Mouse (Mus musculus) hindbrain, embryonic 16.5 days (tissue): Measurements from ENCODE around the gene Klk9. TPM values are rescaled to one million over a fixed set of nuclear protein-coding genes. Genes with fewer than 3 reads are reported as not detected.

Experiments
- ATAC-seq: fragments of 200-750 bp; cut with Nextera tagmentation; 2 replicates; pipeline ENCODE4 v1.8.0; 2017; ENCODE audit warnings: moderate TSS enrichment, moderate library complexity
- H3K27ac ChIP-seq: fragments of 300-500 bp; sonication (generic); 2 replicates; pipeline ENCODE4 v1.5.1; 2014; ENCODE audit warnings: low read depth, mild to moderate bottlenecking, control low read depth, low read length, moderate library complexity
- H3K27me3 ChIP-seq: fragments of 300-500 bp; sonication (generic); replicated peaks from 2 replicates; pipeline ENCODE4 v1.6.1; 2014; ENCODE audit warnings: low read length; ENCODE audit not compliant: control insufficient read depth, insufficient read depth
- H3K36me3 ChIP-seq: fragments of 300-500 bp; sonication (generic); 2 replicates; pipeline ENCODE4 v1.6.1; 2014; ENCODE audit warnings: mild to moderate bottlenecking, low read length, moderate library complexity, mixed read lengths; ENCODE audit not compliant: control insufficient read depth, insufficient read depth
- H3K4me1 ChIP-seq: fragments of 300-500 bp; sonication (generic); 2 replicates; pipeline ENCODE4 v1.6.1; 2014; ENCODE audit warnings: low read depth, low read length; ENCODE audit not compliant: control insufficient read depth, insufficient read depth
- H3K4me2 ChIP-seq: fragments of 300-500 bp; sonication (generic); 2 replicates; pipeline ENCODE4 v1.6.1; 2014; ENCODE audit warnings: mild to moderate bottlenecking, low read length, control low read depth, moderate library complexity
- H3K4me3 ChIP-seq: fragments of 300-500 bp; sonication (generic); 2 replicates; pipeline ENCODE4 v1.5.1; 2014; ENCODE audit warnings: mild to moderate bottlenecking, low read length, control low read depth, moderate library complexity
- H3K9ac ChIP-seq: fragments of 300-500 bp; sonication (generic); 2 replicates; pipeline ENCODE4 v1.6.1; 2014; ENCODE audit warnings: low read depth, mild to moderate bottlenecking, control low read depth, low read length, moderate library complexity
- H3K9me3 ChIP-seq: fragments of 300-500 bp; sonication (generic); 2 replicates; pipeline ENCODE4 v1.6.1; 2014; ENCODE audit warnings: mild to moderate bottlenecking, low read length, moderate library complexity; ENCODE audit not compliant: control insufficient read depth
- WGBS: fragments of 180-500 bp; shearing (Covaris S2); extraction: QIAGEN DNeasy Blood & Tissue Kit; methylation state at CpG from one replicate; pipeline ENCODE4 v1.1.7; 2014; 5-methylcytosine and 5-hydroxymethylcytosine counted together
- polyA plus RNA-seq: library from polyadenylated mRNA; unstranded; fragments of >200 nt; fragmentation: Nextera tagmentation; extraction: Ambion mirVana; gene quantifications from 2 replicates; pipeline ENCODE4 v1.2.1, GENCODE M21; 2015

The Klk9 gene
- polyA plus RNA-seq, 1 experiment from 2014 or later, result 0.10 TPM

GRCm38 (mm10) chr7:43782275-43783265 lies 9.1 kb upstream of the Klk9 start:
- no peaks in the 10 kb centered on the region for H3K9me3 ChIP-seq
- H3K27ac ChIP-seq, result no peak overlapping the region
- peak overlapping the region; percentile 37 for H3K4me3 ChIP-seq
- H3K9ac ChIP-seq, result peak overlapping the region; percentile 65
- H3K36me3 ChIP-seq, result no peaks in the 10 kb centered on the region
- ATAC-seq, result peak; percentile 69
- H3K4me1 ChIP-seq, result peaks cover 5% of the 10 kb centered on the region; the same call in 1 of the 2 replicates
- peak overlapping the region; percentile 76 for H3K4me2 ChIP-seq
- 8% methylated on average over 36 of the region's 36 CpGs for WGBS
- H3K27me3 ChIP-seq, result no peaks in the 10 kb centered on the region

DNA sequence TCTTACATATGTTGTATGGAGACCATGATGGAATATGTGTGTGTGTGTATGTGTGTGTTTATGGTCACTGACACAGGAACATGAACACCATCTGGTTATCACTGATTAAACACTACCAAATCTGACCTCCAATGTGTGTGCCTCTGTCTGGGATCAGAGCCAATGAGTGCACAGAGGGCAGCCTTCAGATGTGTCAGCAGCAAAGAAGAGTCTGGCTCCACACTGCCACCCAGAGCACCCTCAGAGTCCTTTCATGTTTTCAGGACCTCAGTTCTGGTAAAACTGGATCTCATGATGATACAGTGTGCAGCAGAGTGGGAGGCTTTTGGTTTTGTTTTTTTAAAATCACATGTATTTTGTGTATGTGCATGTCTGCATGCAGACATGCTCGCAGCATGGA lies 6.4 kb upstream of the Klk9 start:
- H3K27me3 ChIP-seq, result no peaks in the 10 kb centered on the region
- 86% methylated on average over 1 of the region's 1 CpGs for WGBS
- no peak overlapping the region for H3K4me3 ChIP-seq
- H3K9ac ChIP-seq, result no peak overlapping the region
- H3K4me1 ChIP-seq, result peaks cover 5% of the 10 kb centered on the region; the same call in 1 of the 2 replicates
- no peaks in the 10 kb centered on the region for H3K9me3 ChIP-seq
- no peak for ATAC-seq
- H3K27ac ChIP-seq, result no peak overlapping the region
- H3K36me3 ChIP-seq, result no peaks in the 10 kb centered on the region
- no peak overlapping the region for H3K4me2 ChIP-seq

- ATAC-seq, result no peak
- Histone ChIP-seq H3K4me3 (no peak overlapping the region), H3K27me3 (no peaks in the 10 kb centered on the region), H3K36me3 (no peaks in the 10 kb centered on the region), H3K4me1 (no peaks in the 10 kb centered on the region), H3K9ac (no peak overlapping the region), H3K9me3 (no peaks in the 10 kb centered on the region), H3K4me2 (no peak overlapping the region), H3K27ac (no peak overlapping the region)
- 79% methylated on average over 3 of the region's 3 CpGs for WGBS
Observed at GRCm38 (mm10) chr7:43788096-43788495, 3.6 kb upstream of the Klk9 start.

- Histone ChIP-seq H3K4me2 (no peak overlapping the region), H3K9me3 (no peaks in the 10 kb centered on the region), H3K4me3 (no peak overlapping the region), H3K36me3 (no peaks in the 10 kb centered on the region), H3K4me1 (no peaks in the 10 kb centered on the region), H3K9ac (no peak overlapping the region), H3K27me3 (peaks cover 3% of the 10 kb centered on the region; the same call in 1 of the 2 replicates), H3K27ac (no peak overlapping the region)
- ATAC-seq, result no peak
- 74% methylated on average over 2 of the region's 2 CpGs for WGBS
Observed at GRCm38 (mm10) chr7:43789295-43789694, 2.4 kb upstream of the Klk9 start.

GRCm38 (mm10) chr7:43796355-43796754 lies 4.7 kb downstream of the Klk9 start:
- peak; percentile 55 for ATAC-seq

DNA sequence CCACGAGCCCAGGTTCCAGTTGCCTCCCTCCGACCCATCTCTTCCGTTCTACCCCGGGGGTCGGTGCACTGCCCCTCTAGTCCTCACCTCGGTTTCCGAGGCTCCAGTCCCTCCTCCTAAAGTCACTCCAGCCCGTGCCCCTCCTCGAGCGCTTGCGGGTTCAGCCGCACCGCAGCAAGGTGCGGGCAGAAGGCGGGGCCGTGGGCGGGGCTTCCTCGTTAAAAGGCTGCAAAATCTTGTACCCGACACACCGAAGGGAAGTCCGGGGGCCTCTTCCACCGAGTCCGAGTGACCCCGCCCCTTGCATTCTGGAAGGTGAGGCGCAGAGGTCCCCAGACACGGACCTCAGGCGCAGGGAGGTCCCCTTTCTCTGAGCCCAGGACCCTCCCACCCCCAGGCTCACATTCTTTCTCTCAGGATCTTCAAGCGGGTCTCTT lies 5.7 kb downstream of the Klk9 start, which contains the start of gene Klk8:
TSS of gene Klk8 (plus strand) at position 245 of the 437 bp plus-strand sequence.
- under 1% methylated on average over 25 of the region's 28 CpGs for WGBS
- H3K36me3 ChIP-seq, result no peaks in the 10 kb centered on the region

More at GRCm38 (mm10) chr7:43796355-43796754, 4.7 kb downstream of the Klk9 start:
- WGBS, result 7% methylated on average over 8 of the region's 8 CpGs
- H3K4me1 ChIP-seq, result peaks cover 9% of the 10 kb centered on the region; the same call in 1 of the 2 replicates
- peak overlapping the region; percentile 49 for H3K4me3 ChIP-seq
- H3K27ac ChIP-seq, result no peak overlapping the region
- peaks cover 10% of the 10 kb centered on the region for H3K27me3 ChIP-seq
- H3K36me3 ChIP-seq, result no peaks in the 10 kb centered on the region
- no peaks in the 10 kb centered on the region for H3K9me3 ChIP-seq
- H3K4me2 ChIP-seq, result peak overlapping the region; percentile 88
- H3K9ac ChIP-seq, result peak overlapping the region; percentile 55

DNA sequence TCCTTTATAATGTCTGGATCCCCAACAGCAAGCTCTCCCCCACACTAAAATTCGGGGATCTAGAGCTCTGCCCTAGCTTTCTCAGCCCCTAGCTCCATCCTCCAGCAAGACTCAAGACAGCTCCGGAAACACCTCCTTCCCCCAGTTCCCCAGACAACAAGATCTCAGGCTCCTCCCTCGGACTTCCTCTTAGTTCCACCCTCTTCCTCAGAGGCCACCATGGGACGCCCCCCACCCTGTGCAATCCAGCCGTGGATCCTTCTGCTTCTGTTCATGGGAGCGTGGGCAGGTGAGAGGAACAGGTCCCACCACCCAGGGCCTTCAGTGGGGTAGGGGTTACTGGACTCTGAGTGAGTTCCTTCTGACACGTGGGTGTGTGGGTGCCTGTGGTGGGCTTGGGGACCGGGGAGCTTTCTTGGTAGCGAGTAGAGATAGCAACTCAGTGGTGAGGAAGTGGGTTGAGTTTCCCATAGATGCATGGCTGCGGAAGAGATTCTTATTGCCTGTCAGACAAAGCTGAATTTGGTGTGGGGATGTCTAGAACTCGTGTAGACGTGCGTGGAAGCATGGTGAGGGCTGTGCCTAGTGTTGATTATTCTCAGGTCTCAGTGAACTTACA lies 6.3 kb downstream of the Klk9 start:
- H3K9ac ChIP-seq, result peak overlapping the region; percentile 55
- ATAC-seq, result peak; percentile 59
- peaks cover 9% of the 10 kb centered on the region; the same call in 1 of the 2 replicates for H3K4me1 ChIP-seq
- 44% methylated on average over 13 of the region's 13 CpGs for WGBS
- H3K4me3 ChIP-seq, result peak overlapping the region; percentile 49
- peak overlapping the region; percentile 88 for H3K4me2 ChIP-seq
- no peaks in the 10 kb centered on the region for H3K36me3 ChIP-seq
- H3K27ac ChIP-seq, result no peak overlapping the region
- no peaks in the 10 kb centered on the region for H3K9me3 ChIP-seq
- peaks cover 10% of the 10 kb centered on the region for H3K27me3 ChIP-seq

More for the DNA sequence above, 5.7 kb downstream of the Klk9 start, which contains the start of gene Klk8:
- H3K4me2 ChIP-seq, result peak within 1 kb of the TSS; percentile 88
- peak within 1 kb of the TSS; percentile 49 for H3K4me3 ChIP-seq
- no peaks in the 10 kb centered on the region for H3K9me3 ChIP-seq
- peaks cover 9% of the 10 kb centered on the region; the same call in 1 of the 2 replicates for H3K4me1 ChIP-seq
- peaks cover 10% of the 10 kb centered on the region for H3K27me3 ChIP-seq
- H3K27ac ChIP-seq, result no peak within 1 kb of the TSS
- H3K9ac ChIP-seq, result peak within 1 kb of the TSS; percentile 55
- ATAC-seq, result peak; percentile 65

- Histone ChIP-seq H3K9ac (no peak overlapping the region), H3K27ac (no peak overlapping the region), H3K4me2 (no peak overlapping the region), H3K27me3 (peaks cover 8% of the 10 kb centered on the region), H3K4me1 (peaks cover 9% of the 10 kb centered on the region; the same call in 1 of the 2 replicates), H3K4me3 (no peak overlapping the region), H3K36me3 (no peaks in the 10 kb centered on the region), H3K9me3 (no peaks in the 10 kb centered on the region)
- 73% methylated on average over 7 of the region's 7 CpGs for WGBS
- no peak for ATAC-seq
Observed at GRCm38 (mm10) chr7:43799876-43800275, 8.2 kb downstream of the Klk9 start.

GRCm38 (mm10) chr7:43810994-43811393 lies 19.3 kb downstream of the Klk9 start, which contains the start of gene Klk7:
TSS of gene Klk7 (plus strand) at chr7:43811294.
- no peaks in the 10 kb centered on the region for H3K27me3 ChIP-seq
- no peak within 1 kb of the TSS for H3K4me2 ChIP-seq
- no peak within 1 kb of the TSS for H3K4me3 ChIP-seq
- H3K9ac ChIP-seq, result no peak within 1 kb of the TSS
- 54% methylated on average over 5 of the region's 5 CpGs for WGBS
- H3K27ac ChIP-seq, result no peak within 1 kb of the TSS
- no peaks in the 10 kb centered on the region for H3K36me3 ChIP-seq
- H3K9me3 ChIP-seq, result no peaks in the 10 kb centered on the region
- H3K4me1 ChIP-seq, result no peaks in the 10 kb centered on the region
- ATAC-seq, result no peak
